Mouse (Mus musculus) hindbrain, embryonic 10.5 days (tissue): ENCODE measurements at regions not wholly inside any gene's neighbourhood (a gene's known extent, or its start where the extent isn't known, plus 50 kb on each side); places are given as distances from the start of the nearest gene placed in this dataset.
"Not testable (repeated sequence)": the region's sequence is repeated elsewhere in the genome, so short reads cannot be mapped to it uniquely, and the experiment has no call there.

Source experiments
- DNase-seq: peaks from one replicate; pipeline ENCODE4 v3.0.0-alpha.2; 2017; ENCODE audit warnings: low spot score
- H3K27ac ChIP-seq: fragments of 300-500 bp; sonication (generic); 2 replicates; pipeline ENCODE4 v1.5.1; 2016; ENCODE audit warnings: mild to moderate bottlenecking, moderate library complexity
- H3K27me3 ChIP-seq: fragments of 300-500 bp; sonication (generic); 2 replicates; pipeline ENCODE4 v1.6.1; 2016; ENCODE audit warnings: mild to moderate bottlenecking; ENCODE audit not compliant: poor library complexity, insufficient read depth, severe bottlenecking
- H3K36me3 ChIP-seq: fragments of 300-500 bp; sonication (generic); 2 replicates; pipeline ENCODE4 v1.6.1; 2016; ENCODE audit warnings: mild to moderate bottlenecking, moderate library complexity
- H3K4me1 ChIP-seq: fragments of 300-500 bp; sonication (generic); replicated peaks from 2 replicates; pipeline ENCODE4 v1.6.1; 2016; ENCODE audit warnings: mild to moderate bottlenecking
- H3K4me3 ChIP-seq: fragments of 300-500 bp; sonication (generic); 2 replicates; pipeline ENCODE4 v1.5.1; 2016; ENCODE audit warnings: mild to moderate bottlenecking, moderate library complexity
- H3K9me3 ChIP-seq: fragments of 300-500 bp; sonication (generic); 2 replicates; pipeline ENCODE4 v1.6.1; 2016; ENCODE audit warnings: mild to moderate bottlenecking, moderate library complexity
- WGBS: fragments of 180-500 bp; shearing (Covaris S2); methylation state at CpG from one replicate; pipeline ENCODE4 v1.1.7; 2016; 5-methylcytosine and 5-hydroxymethylcytosine counted together

DNA sequence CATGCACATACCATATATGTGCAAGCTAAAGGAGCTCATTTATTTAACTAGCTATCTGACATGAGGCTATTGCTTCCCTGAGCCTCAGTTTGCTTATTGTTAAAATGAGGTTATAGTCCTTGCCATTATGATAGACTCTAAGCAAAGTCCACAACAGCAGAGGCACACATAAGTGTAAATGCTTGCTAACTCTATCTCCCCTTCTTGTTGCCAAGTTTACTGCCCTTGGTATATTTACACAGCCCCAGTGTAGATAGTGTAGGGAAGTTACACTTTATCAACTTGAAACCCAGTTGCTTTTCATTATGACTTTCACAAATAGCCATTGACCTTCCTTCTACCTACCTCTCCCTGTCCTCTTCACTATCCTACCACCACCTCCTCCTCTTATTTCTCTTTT lies 782.6 kb upstream of the Agtr1b start:
- no peak for DNase-seq
- Histone ChIP-seq H3K9me3 (no peaks in the 10 kb centered on the region), H3K36me3 (no peaks in the 10 kb centered on the region), H3K4me3 (no peak overlapping the region), H3K27me3 (no peaks in the 10 kb centered on the region), H3K27ac (no peak overlapping the region), H3K4me1 (no peaks in the 10 kb centered on the region)

GRCm38 (mm10) chr3:21128821-21129504 lies 762.0 kb upstream of the Agtr1b start:
- Histone ChIP-seq H3K27ac (no peak overlapping the region), H3K36me3 (no peaks in the 10 kb centered on the region), H3K9me3 (no peaks in the 10 kb centered on the region), H3K4me3 (no peak overlapping the region), H3K27me3 (no peaks in the 10 kb centered on the region), H3K4me1 (no peaks in the 10 kb centered on the region)
- DNase-seq = no peak
- 95% methylated on average over 1 of the region's 1 CpGs for WGBS

DNA sequence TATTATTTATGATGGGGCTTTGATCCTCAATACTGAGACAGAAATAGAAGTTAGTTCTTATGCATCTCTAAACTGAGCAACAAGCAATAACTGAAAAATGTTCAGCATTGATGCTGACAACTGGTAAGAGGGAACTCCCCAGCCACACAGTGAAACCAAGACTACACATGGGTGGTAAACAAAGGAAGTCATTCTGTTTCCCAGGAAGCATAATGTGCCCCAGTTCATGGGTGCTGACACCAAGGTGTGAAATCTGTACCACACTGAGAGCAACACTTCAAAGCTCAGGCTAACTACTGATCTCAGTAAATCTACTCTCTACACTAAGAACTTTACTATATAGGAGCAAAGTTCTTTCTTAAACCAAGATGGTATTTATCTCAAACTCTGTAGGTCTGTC lies 759.2 kb upstream of the Agtr1b start:
- Histone ChIP-seq H3K27me3 (no peaks in the 10 kb centered on the region), H3K4me1 (no peaks in the 10 kb centered on the region), H3K36me3 (no peaks in the 10 kb centered on the region), H3K4me3 (no peak overlapping the region), H3K27ac (no peak overlapping the region), H3K9me3 (no peaks in the 10 kb centered on the region)
- DNase-seq = no peak

GRCm38 (mm10) chr3:21118164-21118902 lies 751.4 kb upstream of the Agtr1b start:
- H3K27me3 ChIP-seq = no peaks in the 10 kb centered on the region
- H3K4me1 ChIP-seq = no peaks in the 10 kb centered on the region
- H3K27ac ChIP-seq = no peak overlapping the region
- H3K4me3 ChIP-seq = no peak overlapping the region
- 75% methylated on average over 1 of the region's 1 CpGs for WGBS
- no peaks in the 10 kb centered on the region for H3K9me3 ChIP-seq
- H3K36me3 ChIP-seq = no peaks in the 10 kb centered on the region
- DNase-seq = no peak

- Histone ChIP-seq H3K27ac (no peak overlapping the region), H3K4me1 (no peaks in the 10 kb centered on the region), H3K36me3 (no peaks in the 10 kb centered on the region), H3K4me3 (no peak overlapping the region), H3K27me3 (no peaks in the 10 kb centered on the region), H3K9me3 (peaks cover 3% of the 10 kb centered on the region; the same call in 1 of the 2 replicates)
- no peak for DNase-seq
- 80% methylated on average over 1 of the region's 1 CpGs for WGBS
Measured at GRCm38 (mm10) chr3:21111735-21112518, 745.0 kb upstream of the Agtr1b start.

DNA sequence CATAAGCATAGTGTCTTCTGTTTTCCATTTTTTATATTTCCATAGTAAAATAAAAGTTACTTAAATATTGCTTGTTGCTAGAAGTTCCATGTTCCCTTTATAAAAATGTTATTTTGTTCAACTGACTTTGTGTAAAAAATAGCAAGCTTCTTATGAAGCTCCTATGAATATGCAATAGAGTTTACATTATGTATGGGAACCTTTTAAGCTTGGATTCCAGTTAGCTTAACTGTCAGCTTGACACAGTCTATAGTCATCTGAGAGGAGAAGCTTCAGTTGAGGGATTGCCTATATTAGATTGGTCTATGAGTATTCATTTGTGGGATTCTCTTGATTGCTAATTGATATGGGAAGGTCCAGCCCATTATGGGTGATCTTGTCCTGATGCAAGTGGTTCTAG lies 723.2 kb upstream of the Agtr1b start:
- H3K4me3 ChIP-seq = no peak overlapping the region
- no peak overlapping the region for H3K27ac ChIP-seq
- H3K9me3 ChIP-seq = 0 out of 2 replicates have a peak, but pooled peaks cover 4% of the 10 kb centered on the region
- no peaks in the 10 kb centered on the region for H3K27me3 ChIP-seq
- no peak for DNase-seq
- no peaks in the 10 kb centered on the region for H3K4me1 ChIP-seq
- no peaks in the 10 kb centered on the region for H3K36me3 ChIP-seq

GRCm38 (mm10) chr3:21086426-21086825 lies 719.4 kb upstream of the Agtr1b start:
- WGBS = 83% methylated on average over 1 of the region's 1 CpGs
- Histone ChIP-seq H3K27me3 (no peaks in the 10 kb centered on the region), H3K9me3 (0 out of 2 replicates have a peak, but pooled peaks cover 4% of the 10 kb centered on the region), H3K27ac (no peak overlapping the region), H3K36me3 (no peaks in the 10 kb centered on the region), H3K4me3 (no peak overlapping the region), H3K4me1 (no peaks in the 10 kb centered on the region)
- DNase-seq = no peak

GRCm38 (mm10) chr3:21077548-21077947 lies 710.6 kb upstream of the Agtr1b start:
- Histone ChIP-seq H3K27me3 (no peaks in the 10 kb centered on the region), H3K4me3 (no peak overlapping the region), H3K4me1 (no peaks in the 10 kb centered on the region), H3K36me3 (no peaks in the 10 kb centered on the region), H3K9me3 (no peaks in the 10 kb centered on the region), H3K27ac (no peak overlapping the region)
- WGBS = 81% methylated on average over 2 of the region's 2 CpGs
- no peak for DNase-seq

- H3K4me1 ChIP-seq, H3K27ac ChIP-seq, H3K9me3 ChIP-seq, H3K27me3 ChIP-seq, H3K36me3 ChIP-seq, DNase-seq, H3K4me3 ChIP-seq: not testable (repeated sequence)
- WGBS = 76% methylated on average over 1 of the region's 2 CpGs
Measured at GRCm38 (mm10) chr3:21053337-21053736, 686.4 kb upstream of the Agtr1b start.

DNA sequence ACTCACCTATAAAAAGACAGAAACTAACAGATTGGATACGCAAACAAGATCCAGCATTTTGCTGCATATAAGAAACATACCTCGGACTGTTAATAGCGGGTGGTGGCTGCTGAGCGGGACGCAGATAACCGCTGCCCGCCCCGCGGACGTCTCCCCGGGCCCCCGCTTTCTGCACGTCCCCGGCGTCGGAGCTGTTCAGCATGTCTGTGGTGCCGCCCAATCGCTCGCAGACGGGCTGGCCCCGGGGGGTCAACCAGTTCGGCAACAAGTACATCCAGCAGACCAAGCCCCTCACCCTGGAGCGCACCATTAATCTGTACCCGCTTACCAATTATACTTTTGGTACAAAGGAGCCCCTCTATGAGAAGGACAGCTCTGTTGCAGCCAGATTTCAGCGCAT lies 682.4 kb upstream of the Agtr1b start:
- H3K36me3 ChIP-seq, H3K4me1 ChIP-seq, H3K4me3 ChIP-seq, H3K27me3 ChIP-seq, H3K9me3 ChIP-seq, H3K27ac ChIP-seq, DNase-seq: not testable (repeated sequence)
- 65% methylated on average over 25 of the region's 25 CpGs for WGBS

GRCm38 (mm10) chr3:21045981-21046380 lies 679.0 kb upstream of the Agtr1b start:
- Histone ChIP-seq H3K4me1 (no peaks in the 10 kb centered on the region), H3K27ac (no peak overlapping the region), H3K27me3 (no peaks in the 10 kb centered on the region), H3K4me3 (no peak overlapping the region), H3K9me3 (no peaks in the 10 kb centered on the region), H3K36me3 (no peaks in the 10 kb centered on the region)
- no peak for DNase-seq
- 81% methylated on average over 3 of the region's 3 CpGs for WGBS

DNA sequence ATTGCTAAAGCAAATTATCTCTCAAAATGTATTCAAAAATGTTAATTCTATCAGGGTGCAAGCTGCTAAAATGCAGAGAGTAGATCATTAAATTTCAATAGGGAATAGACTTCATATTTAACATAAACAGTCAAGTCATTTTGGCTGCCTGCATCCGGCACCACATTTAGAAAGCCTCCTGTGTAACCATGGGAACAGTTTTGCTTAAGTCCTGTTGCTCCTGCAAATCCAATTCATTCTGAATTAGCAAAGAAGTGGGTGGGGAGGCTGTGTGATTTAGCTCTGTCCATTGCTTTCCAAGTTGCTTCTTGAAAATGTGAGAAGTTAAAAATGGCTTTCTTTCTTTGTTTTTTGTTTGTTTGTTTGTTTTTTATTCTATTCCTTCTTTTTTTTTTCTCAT lies 658.9 kb upstream of the Agtr1b start:
- H3K9me3 ChIP-seq = no peaks in the 10 kb centered on the region
- DNase-seq = no peak
- WGBS = 46% methylated on average over 1 of the region's 1 CpGs

DNA sequence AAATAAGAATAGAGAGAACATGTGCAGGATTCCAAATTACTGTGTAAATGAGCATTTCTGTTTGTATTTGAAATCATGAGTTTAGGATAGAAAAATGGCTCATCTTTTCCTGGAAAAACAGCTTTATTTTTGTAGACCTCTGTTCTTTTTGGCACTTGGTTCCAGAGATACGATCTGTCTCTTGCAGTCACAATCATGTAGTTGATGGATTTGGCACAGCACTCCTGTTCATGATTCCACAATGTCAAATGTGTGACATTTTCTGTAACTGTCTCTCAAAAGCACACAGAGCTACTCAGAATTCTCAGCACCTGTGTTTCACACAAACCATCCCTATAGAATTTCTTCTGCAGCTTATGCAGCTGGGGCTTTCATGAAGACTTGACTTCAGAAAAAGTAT lies 654.0 kb upstream of the Agtr1b start:
- Histone ChIP-seq H3K27me3 (no peaks in the 10 kb centered on the region), H3K9me3 (no peaks in the 10 kb centered on the region), H3K27ac (no peak overlapping the region), H3K4me3 (no peak overlapping the region), H3K4me1 (no peaks in the 10 kb centered on the region), H3K36me3 (no peaks in the 10 kb centered on the region)
- WGBS = 94% methylated on average over 1 of the region's 1 CpGs
- DNase-seq = no peak

More for the DNA sequence above, 658.9 kb upstream of the Agtr1b start:
- no peaks in the 10 kb centered on the region for H3K36me3 ChIP-seq
- H3K4me3 ChIP-seq = no peak overlapping the region
- H3K4me1 ChIP-seq = no peaks in the 10 kb centered on the region
- H3K27ac ChIP-seq = no peak overlapping the region
- H3K27me3 ChIP-seq = no peaks in the 10 kb centered on the region
